ENCODE assay signal across 8 mouse cellular contexts in genomic region chrX:88115609-88116073, GRCm38 (mm10). TPM values are rescaled to one million over a fixed set of nuclear protein-coding genes. Genes with fewer than 3 reads are reported as not detected.
A peak's percentile ranks its signal among the peaks of the same experiment; 100 is the strongest.
DNase-seq lines count a peak whose midpoint lies in the region; ATAC-seq and TF ChIP-seq lines count a peak whose summit lies in the region.

TSS of gene Il1rapl1 (minus strand) at chrX:88115645.

- intact Hi-C loops in gastrocnemius, adult 2 months (cut with DNase I) = no loop called here
- intact Hi-C loops in gastrocnemius, postnatal 36 days (cut with DNase I) = no loop called here

- H3K4me1 ChIP-seq in forebrain, embryonic 11.5 days (replicated peaks; ENCODE audit: control insufficient read depth, insufficient read depth, low read length) = no peaks in the 10 kb centered on the region
- no peaks in the 10 kb centered on the region for H3K4me1 ChIP-seq in neural tube, embryonic 11.5 days (ENCODE audit: control insufficient read depth, insufficient read depth, low read length)

- DNase-seq in gastrocnemius, adult 2 months = no peak
- DNase-seq in gastrocnemius, postnatal 36 days = no peak
- peak; percentile 15 for DNase-seq in adipocyte (ENCODE audit: low spot score)
- DNase-seq in forebrain, embryonic 11.5 days (ENCODE audit: low spot score) = peak; percentile 47
- peak in 1 of 2 experiments; percentile 10 for DNase-seq in layer of hippocampus, postnatal 25 days (ENCODE audit: extremely low spot score in 1 of 2, low spot score in 1 of 2)
- DNase-seq in neural tube, embryonic 11.5 days (ENCODE audit: low spot score) = peak; percentile 23
- DNase-seq in thymus, postnatal 25 days = no peak

- H3K27me3 ChIP-seq in forebrain, embryonic 11.5 days (ENCODE audit: control insufficient read depth, insufficient read depth, low read length) = no peaks in the 10 kb centered on the region
- H3K27me3 ChIP-seq in neural tube, embryonic 11.5 days (ENCODE audit: control insufficient read depth, insufficient read depth, low read length) = no peaks in the 10 kb centered on the region

- H3K9ac ChIP-seq in forebrain, embryonic 11.5 days (ENCODE audit: low read length) = peak within 1 kb of the TSS; percentile 39; the same call in 1 of the 2 replicates
- peak within 1 kb of the TSS; percentile 26; the same call in 1 of the 2 replicates for H3K9ac ChIP-seq in neural tube, embryonic 11.5 days (ENCODE audit: low read length)

- ATAC-seq in forebrain, embryonic 11.5 days (replicated peaks; ENCODE audit: low FRiP score) = peak; percentile 80; the same call in 1 of the 2 replicates
- ATAC-seq in neural tube, embryonic 11.5 days (ENCODE audit: insufficient read depth, low FRiP score, low TSS enrichment) = no peak; the same call in 1 of the 2 replicates
- ATAC-seq in activated CD4-positive, CD25-positive, alpha-beta regulatory T cell, adult 4 months = no peak

- TF ChIP-seq CTCF in gastrocnemius, adult 2 months (IDR thresholded peaks at IDR 0.05) = no peak

- 24% methylated on average over 12 of the region's 12 CpGs for WGBS in forebrain, embryonic 11.5 days
- WGBS in neural tube, embryonic 11.5 days = 19% methylated on average over 12 of the region's 12 CpGs

- H3K9me3 ChIP-seq in forebrain, embryonic 11.5 days (ENCODE audit: control insufficient read depth, low read length) = no peaks in the 10 kb centered on the region
- no peaks in the 10 kb centered on the region for H3K9me3 ChIP-seq in neural tube, embryonic 11.5 days (ENCODE audit: control insufficient read depth, low read length)

- H3K27ac ChIP-seq in gastrocnemius, adult 2 months = no peak within 1 kb of the TSS
- H3K27ac ChIP-seq in forebrain, embryonic 11.5 days (ENCODE audit: low read depth, low read length) = no peak within 1 kb of the TSS
- H3K27ac ChIP-seq in neural tube, embryonic 11.5 days (ENCODE audit: low read depth, low read length) = no peak within 1 kb of the TSS

- H3K4me3 ChIP-seq in gastrocnemius, adult 2 months = peak within 1 kb of the TSS; percentile 48
- H3K4me3 ChIP-seq in forebrain, embryonic 11.5 days (ENCODE audit: low read depth, low read length) = peak within 1 kb of the TSS; percentile 33
- peak within 1 kb of the TSS; percentile 36 for H3K4me3 ChIP-seq in neural tube, embryonic 11.5 days (ENCODE audit: low read depth, low read length)

- peak within 1 kb of the TSS; percentile 52 for H3K4me2 ChIP-seq in forebrain, embryonic 11.5 days (ENCODE audit: low read depth, low read length, severe bottlenecking)
- H3K4me2 ChIP-seq in neural tube, embryonic 11.5 days (ENCODE audit: low read depth) = peak within 1 kb of the TSS; percentile 37

- no peaks in the 10 kb centered on the region for H3K36me3 ChIP-seq in forebrain, embryonic 11.5 days (ENCODE audit: control insufficient read depth, insufficient read depth, low read length)
- no peaks in the 10 kb centered on the region for H3K36me3 ChIP-seq in neural tube, embryonic 11.5 days (ENCODE audit: control insufficient read depth, insufficient read depth, low read length)

RNA-seq across cellular contexts. Expression of gene Il1rapl1, which starts in this region (rescaled TPM):
- not detected for total RNA-seq in gastrocnemius, adult 2 months (2021)
- not detected for total RNA-seq in gastrocnemius, postnatal 36 days (2021)
- polyA plus RNA-seq in forebrain, embryonic 11.5 days (2014; fragmentation: Nextera tagmentation; extraction: Ambion mirVana) = 0.41 and 0.53 TPM in 2 replicates
- 10 to 100 TPM; 16.2 to 20.5 TPM for total RNA-seq in layer of hippocampus, postnatal 25 days (2021)
- polyA plus RNA-seq in neural tube, embryonic 11.5 days (2014; fragmentation: Nextera tagmentation; extraction: Ambion mirVana) = 0.37 and 0.38 TPM in 2 replicates
- polyA plus RNA-seq in activated CD4-positive, CD25-positive, alpha-beta regulatory T cell, adult 4 months (2017; shearing (Covaris generic)) = not detected

Comparison
In these comparisons a context has a peak if more than half of its experiments do, and no peak if none do; other contexts are left out.
1. RNA of gene Il1rapl1 (total RNA-seq): 16.2 to 20.5 TPM in layer of hippocampus, postnatal 25 days; not detected in gastrocnemius, adult 2 months and not detected in gastrocnemius, postnatal 36 days; every median in the first group is over 10 times any median in the second.
2. Peak in DNase-seq, ATAC-seq, H3K4me3 ChIP-seq, H3K9ac ChIP-seq and H3K4me2 ChIP-seq in forebrain, embryonic 11.5 days; RNA of the gene not detected or under 1 TPM.
3. Peak in DNase-seq, H3K4me3 ChIP-seq, H3K9ac ChIP-seq and H3K4me2 ChIP-seq in neural tube, embryonic 11.5 days; RNA of the gene not detected or under 1 TPM.
4. Peak in every context shown above with its lines, with median percentiles within 50 percentile points of each other: H3K4me3 ChIP-seq.